Mouse (Mus musculus) ovary, postnatal 36 days (tissue): ENCODE measurements around the gene Nme6.
A peak's percentile ranks its signal among the peaks of the same experiment; 100 is the strongest.

Experiments used
- DNase-seq: peaks from one replicate; pipeline ENCODE4 v3.0.0; 2022; ENCODE audit warnings: low spot score, mixed read lengths

Gene Nme6

DNA sequence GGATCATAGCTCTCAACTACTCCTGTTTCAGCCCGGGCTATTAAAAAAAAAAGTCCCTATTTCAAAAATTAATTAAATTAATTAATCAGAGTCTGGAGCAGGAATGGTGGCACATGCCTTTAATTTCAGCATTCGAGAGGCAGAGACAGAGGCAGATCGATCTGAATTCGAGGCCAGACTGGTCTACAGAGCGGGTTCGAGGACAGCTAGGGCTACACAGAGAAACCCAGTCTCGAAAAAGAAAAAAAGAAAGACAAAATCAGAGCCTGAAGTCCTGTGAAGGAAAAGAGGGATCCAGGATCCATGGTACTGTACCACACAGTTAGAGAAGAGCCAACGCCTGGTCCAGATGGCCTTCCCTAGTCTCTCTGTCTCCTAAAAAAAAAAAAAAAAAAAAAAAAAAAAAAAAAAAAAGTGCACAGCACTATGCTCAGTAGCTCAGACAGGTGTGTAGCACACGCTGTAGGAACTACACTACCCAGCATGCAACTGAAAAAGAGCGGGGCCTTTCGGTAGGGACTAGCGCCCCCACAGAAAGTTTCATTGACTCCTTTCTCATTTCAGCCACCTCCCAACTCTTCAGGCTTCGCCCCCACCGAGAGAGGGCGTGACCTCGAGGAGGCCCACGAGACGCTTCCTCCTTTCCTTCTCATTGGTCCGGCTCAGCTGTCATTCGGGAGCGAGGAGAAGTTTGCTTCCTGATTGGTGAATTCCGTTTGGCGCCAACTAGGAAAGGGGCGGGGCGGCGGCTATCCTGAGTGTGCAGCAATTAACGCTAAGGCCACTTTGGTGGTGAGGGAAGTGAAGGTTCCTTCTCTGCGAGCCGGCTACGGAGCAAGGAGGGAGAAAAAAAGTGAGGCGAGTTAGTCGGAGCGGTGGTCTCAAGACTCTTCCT, 42.5 kb downstream of the Nme6 start, which contains the start of gene Cdc25a:
TSS of gene Cdc25a (plus strand) at position 783 of the 895 bp plus-strand sequence.
- peak; percentile 96 for DNase-seq

DNA sequence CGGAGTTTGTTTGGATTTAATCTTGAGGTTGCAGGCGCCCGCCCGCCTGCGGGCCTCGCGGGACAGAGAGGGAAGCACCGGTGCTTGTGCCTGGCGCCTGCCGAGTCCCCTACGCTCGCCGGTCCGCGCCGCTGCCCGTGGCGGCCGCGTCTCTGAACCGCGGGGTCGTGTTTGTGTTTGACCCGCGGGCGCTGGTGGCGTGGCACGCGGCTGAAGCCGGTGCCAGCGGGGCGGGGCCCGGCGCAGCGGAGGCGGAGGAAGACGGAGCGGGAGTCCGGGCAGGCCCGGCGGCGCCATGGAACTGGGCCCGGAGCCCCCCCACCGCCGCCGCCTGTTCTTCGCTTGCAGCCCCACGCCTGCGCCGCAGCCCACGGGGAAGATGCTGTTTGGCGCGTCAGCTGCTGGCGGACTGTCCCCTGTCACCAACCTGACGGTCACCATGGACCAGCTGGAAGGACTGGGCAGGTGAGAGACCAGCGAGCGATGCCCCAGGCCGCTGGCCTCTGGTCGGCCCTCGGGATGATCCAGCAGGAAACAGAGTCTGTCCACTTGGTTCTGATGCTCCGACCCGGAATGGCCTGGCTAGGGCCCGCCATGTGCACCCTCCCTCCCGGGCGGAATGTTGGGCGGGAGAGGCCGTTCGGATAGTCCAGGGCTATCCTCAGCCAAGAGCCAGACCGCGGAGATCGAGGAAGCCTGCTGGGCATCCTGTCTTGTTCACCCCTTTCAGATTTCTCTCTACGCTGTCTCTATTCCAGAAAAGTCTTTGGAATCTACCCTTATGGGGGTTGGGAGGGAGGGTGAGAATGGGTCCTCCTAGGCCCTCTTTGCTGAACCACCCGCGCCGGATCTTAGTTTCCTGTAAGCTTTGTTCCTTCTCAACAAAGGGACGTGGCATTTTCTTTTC, 43.4 kb downstream of the Nme6 start:
- peak; percentile 71 for DNase-seq

DNA sequence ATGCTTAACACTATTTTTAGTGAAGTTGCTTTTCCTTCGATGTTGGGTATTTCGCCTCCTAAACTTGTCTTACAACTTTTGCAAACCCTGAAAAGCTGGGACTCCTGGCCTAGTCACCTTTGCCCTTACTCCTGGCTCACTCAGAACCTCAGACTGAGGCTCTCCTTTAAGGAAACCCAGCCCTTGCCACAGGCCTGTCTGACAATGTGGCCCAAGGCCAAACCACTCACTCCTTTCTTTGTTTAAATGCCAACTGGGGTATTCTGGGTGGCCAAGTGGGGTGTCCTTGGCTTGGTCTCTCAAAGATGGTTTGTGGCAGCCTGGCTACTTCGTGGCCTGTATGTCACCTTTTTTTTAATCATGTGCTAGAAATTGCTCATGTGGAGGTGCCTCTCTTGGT, 44.2 kb downstream of the Nme6 start:
- no peak for DNase-seq

DNA sequence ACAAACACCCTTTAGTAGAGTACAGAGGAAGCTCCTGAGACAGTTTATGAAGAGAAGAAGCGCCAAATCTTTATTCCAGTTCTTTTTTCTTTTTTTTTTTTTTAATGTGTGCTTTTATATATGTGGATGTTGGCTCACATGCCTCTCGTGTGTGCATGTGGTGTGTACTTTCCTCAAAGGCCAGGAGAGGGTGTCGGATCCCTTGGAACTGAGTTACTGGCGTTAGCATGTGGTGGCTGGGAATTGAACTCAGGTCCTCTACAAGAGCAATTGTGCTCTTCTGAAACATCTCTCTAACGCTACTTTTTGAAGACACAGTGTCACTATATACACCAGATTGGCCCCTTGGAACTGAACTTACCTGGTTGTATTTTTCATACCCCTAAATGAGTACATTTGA, 45.1 kb downstream of the Nme6 start:
- DNase-seq = no peak

DNA sequence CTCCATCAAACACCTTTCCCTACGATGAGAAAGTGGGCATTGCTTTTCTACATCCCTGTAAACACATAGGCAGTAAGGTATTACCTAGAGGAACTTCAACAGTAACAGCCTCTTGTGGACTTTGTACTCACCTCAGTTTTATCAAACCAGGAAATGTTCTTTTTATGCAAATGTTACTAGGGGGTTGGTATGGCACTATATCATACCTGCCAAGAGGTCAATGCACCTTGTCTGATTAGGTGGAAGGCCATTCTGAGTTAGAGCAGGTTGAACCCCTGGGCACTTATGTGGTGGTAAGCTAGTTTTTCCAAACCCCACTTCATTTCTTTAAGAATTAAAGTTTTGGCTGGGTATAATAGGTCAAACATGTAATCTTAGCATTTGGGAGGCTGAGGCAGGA, 46.8 kb downstream of the Nme6 start:
- DNase-seq = no peak

DNA sequence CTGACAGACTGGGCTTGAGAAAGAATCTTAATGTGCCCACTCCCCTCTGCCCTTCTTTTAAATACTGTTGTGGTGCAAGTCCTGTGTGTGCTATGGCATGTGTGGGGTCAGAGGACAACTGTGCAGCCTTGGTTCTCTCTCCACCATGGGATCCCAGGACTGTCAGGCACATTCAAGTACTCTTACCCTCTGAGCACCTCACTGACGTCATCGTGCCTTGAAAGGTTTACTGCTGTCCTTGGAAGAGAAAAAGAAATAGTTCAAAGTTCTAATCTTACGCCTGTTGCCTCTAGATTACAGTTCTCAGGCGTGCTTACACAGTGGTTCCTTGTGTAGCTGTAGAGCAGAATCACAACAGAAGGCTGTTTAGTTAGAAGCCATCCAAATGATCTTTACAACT, 53.7 kb downstream of the Nme6 start:
- no peak for DNase-seq

DNA sequence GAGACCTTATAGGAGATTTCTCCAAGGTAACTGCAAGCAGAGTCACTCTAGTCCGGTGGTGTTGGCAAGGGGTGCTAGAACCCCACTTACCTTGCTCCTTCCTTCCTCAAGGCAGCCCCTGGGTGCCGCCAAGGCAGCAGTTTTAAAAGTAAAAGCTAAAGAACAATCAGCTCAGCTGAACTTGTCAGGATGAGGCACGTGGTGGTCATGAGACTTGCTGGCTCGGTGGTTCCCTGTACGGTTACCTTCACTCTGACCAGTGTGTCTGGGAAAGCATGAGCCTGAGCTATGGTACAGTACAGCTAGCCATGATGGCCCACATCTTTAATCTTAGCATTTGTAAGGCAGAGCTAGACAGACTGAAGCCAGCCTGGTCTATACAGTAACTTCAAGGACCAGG, 54.8 kb downstream of the Nme6 start:
- no peak for DNase-seq

DNA sequence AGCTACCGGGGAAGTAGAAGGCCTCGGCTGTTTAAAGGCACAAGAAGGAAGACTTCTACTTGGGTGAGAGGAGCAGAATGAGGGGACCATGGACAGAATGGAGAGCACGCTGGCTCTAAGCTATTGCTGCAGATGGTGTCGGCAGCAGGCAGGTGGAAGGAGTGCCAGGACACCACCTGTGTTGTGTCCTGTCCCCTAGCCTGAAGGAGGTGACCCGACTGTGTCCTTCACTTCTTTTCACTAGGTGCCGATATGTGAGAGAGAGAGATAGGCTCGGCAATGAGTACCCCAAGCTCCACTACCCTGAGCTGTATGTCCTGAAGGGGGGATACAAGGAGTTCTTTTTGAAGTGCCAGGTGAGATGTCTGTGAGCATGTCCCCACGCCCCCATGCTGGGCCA, 59.0 kb downstream of the Nme6 start:
- DNase-seq = no peak
